Mouse (Mus musculus): ENCODE measurements around the gene Tbx3.
A peak's percentile ranks its signal among the peaks of the same experiment; 100 is the strongest.

The Tbx3 gene

GRCm38 (mm10) chr5:119681011-119681832, 10.8 kb downstream of the Tbx3 start:
- DNase-seq, result no peak

DNA sequence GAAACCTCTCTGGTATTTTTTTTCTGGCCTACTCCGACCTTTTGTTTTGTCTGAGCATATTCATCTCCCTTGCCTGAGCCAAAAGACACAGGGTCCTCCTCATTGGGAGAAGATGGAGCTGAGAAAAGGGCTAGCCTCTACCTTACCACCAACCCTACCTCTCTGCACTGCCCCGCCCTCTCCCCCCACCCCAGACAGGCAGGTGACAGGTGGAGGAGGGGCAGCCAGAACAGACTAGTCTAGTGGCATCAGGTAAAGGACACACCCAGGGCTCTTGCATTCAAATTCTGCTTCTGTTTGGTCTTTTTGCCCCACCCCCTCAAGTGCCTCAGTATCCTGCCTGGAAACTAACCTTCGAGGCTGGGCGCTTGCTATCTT, 11.4 kb downstream of the Tbx3 start:
- DNase-seq, result no peak

DNA sequence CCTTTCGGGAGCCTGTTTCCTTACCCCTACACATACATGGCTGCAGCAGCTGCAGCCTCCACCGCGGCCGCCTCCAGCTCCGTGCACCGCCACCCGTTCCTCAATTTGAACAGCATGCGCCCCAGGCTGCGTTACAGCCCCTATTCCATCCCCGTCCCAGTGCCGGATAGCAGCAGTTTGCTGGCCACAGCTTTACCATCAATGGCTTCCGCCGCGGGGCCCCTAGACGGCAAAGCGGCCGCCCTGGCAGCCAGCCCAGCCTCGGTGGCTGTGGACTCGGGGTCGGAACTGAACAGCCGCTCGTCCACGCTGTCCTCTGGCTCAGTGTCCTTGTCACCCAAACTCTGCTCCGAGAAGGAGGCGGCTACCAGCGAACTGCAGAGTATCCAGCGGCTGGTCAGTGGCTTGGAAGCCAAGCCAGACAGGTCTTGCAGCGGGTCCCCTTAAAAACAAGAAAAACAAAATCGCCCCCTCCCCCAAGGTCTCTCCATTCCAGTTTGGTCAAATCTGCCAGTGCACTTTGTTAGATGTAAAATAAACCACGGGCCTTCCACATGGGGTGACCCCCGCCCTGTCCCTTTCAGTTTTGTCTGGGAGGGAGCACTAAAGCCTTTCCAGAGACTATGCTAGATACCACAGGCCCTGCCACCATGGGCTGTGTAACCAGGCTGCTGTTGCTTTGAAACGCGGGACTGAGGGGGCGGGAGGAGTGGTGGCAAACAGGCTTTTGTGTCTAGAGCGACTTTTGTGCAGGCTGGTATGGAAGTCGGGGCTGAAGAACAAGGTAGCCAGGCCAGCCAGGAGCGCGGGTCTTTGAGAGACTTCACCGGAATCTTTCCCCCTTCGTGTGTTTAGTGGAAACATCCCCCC, 12.4 kb downstream of the Tbx3 start:
- no peak for DNase-seq

GRCm38 (mm10) chr5:119683861-119684260, 13.4 kb downstream of the Tbx3 start:
- no peak for DNase-seq

GRCm38 (mm10) chr5:119684701-119685391, 14.4 kb downstream of the Tbx3 start:
- no peak for DNase-seq

GRCm38 (mm10) chr5:119685446-119686198, 15.2 kb downstream of the Tbx3 start:
- DNase-seq, result no peak

GRCm38 (mm10) chr5:119686199-119686964, 15.9 kb downstream of the Tbx3 start:
- no peak for DNase-seq

GRCm38 (mm10) chr5:119687005-119687855, 16.8 kb downstream of the Tbx3 start:
- no peak for DNase-seq

DNA sequence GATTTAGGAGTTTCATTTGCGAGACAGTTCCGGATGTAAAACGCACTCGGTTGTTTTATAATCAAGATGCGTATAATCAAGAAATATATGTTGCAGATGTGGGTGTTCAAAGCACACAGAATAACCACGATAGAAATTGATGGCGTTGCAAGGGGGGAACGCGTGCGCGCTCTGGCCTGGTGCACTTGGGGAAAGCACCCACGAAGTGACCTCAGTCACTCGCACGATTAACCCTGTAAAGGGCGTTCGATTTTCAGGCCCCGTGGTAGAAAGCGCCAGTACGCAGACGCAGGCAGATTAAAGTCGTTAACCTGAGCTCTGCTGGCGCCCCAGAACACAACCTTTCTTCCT, 17.4 kb downstream of the Tbx3 start:
- DNase-seq, result no peak

DNA sequence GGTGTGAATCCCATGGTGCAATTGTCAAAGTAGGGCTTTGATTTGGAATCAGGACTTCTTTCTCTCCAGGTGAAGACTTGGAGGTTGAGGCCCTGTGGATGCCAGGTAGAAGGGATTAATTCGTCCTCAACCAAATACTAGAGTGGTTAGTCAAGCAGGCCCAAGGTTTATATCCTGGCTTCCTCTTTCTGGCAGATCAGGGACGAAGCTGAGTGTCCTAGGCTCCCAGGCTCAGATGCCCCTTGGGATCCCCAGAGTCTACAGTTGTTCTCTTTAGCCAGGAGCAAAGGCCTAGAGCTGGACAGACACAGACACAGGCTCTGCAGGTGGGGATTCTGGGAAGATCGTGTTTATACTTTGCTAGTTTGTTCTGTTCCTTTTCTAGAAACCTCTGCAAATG, 17.8 kb downstream of the Tbx3 start:
- DNase-seq, result no peak

- DNase-seq, result no peak
These were observed 18.5 kb downstream of the Tbx3 start for GRCm38 (mm10) chr5:119688914-119689420.

DNA sequence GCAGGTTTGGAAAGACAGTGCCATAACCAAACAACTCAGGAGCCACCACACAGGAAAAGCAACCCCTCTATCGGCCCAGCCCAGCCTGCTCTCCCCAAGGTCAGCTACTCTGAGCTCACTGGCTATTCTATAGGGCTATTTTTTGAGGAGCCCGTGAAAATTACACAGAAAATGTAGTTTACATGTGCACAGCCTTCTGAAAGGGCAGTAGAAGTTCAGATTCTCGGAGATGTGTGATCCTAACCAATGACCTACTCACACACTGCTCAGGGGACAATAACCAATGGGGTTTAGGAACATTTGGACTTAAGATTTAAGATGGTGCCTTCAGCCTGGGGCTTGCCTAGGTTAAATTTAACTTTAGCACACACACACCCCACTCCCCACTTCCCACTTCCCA, 19.0 kb downstream of the Tbx3 start:
- DNase-seq, result no peak

GRCm38 (mm10) chr5:119691075-119691474, 20.6 kb downstream of the Tbx3 start:
- peak; percentile 26 for DNase-seq

DNA sequence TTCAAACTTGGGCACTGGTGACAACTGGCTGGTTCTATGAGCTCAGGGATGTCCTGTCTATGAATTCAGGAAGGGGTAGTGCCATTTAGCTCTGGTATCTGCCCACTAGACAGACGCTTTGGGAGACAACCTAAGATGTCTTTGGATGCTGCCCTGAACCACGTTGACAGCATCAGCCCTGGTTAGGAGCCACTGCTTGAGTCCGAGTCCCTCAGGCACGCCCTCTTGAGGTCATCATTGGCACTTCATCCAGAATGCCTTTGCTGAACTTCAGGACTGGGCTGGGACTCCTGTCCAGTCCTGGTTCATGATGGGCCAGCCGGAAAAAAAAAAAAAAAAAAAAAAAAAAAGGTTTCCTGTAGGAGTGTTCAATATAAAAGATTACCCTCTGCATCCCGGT, 22.0 kb downstream of the Tbx3 start:
- no peak for DNase-seq

DNA sequence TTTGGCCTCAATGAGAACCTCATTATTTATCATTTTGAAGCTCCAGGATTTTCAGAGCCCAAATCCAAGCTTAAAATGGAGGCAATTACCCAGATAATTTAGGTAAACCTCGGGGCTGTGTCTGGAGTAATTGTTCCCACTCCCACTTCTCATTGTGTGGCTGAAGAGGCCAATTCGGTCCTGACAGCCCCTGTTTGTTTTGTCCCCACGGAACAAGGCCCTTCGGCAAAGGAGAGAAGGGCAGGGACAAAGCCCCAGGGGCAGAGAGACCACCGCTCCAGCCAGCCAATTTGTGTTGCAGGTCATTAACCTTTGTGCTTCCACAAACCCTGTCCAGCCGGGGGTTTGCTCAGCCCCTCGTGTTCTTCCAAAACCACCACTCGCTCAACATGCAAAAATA, 24.4 kb downstream of the Tbx3 start:
- DNase-seq, result no peak

GRCm38 (mm10) chr5:119703031-119703430, 32.6 kb downstream of the Tbx3 start:
- DNase-seq, result no peak

- DNase-seq, result no peak
These were observed 34.4 kb downstream of the Tbx3 start for GRCm38 (mm10) chr5:119704900-119705299.

- DNase-seq, result no peak
These were observed 36.0 kb downstream of the Tbx3 start for GRCm38 (mm10) chr5:119706467-119706866.

DNA sequence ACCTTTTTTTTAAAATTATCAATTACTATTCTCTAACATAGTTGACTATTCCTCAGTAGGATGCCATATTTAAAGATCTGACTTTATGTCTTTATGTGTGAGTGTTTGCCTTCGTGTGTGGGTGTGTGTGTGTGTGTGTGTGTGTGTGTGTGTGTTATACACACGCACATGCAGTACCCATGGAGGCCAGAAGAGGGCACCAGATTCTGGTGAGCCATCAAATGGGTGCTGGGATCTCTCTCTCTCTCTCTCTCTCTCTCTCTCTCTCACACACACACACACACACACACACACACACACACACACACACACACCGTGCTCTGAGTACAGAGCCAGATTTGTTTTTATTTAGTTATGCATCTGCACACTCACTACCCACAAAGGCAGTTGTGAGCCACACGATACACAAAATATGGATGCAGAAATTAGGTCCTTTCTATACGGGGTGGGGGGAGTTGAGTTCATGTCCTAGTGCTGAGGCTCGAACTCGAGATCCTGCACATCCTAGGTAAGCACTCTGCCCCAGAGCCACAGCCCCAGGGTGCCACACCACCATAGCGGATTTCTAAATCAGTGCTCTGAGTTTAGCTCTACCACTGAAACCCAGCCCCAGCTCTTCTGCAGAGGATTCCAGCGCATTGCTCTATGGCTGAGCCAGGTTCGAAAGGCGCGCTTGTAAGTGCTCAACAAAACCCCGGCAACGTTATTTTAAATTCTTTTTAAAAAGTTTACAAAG, 38.5 kb downstream of the Tbx3 start:
- no peak for DNase-seq

All from layer of hippocampus, adult 9-11 months (tissue).